Mouse (Mus musculus): ENCODE data around the gene Trdn. TPM values are rescaled to one million over a fixed set of nuclear protein-coding genes. Genes with fewer than 3 reads are reported as not detected.

The Trdn gene
- polyA plus RNA-seq, 1 experiment: 1.1 TPM

- no peaks in the 10 kb centered on the region for H3K4me1 ChIP-seq (ENCODE audit: control insufficient read depth, insufficient read depth, low read length)
- TF ChIP-seq CTCF (IDR thresholded peaks at IDR 0.05; ENCODE audit: insufficient read depth, low read length) (no peak), POLR2A (IDR thresholded peaks at IDR 0.05; ENCODE audit: borderline replicate concordance, extremely low read depth, low read depth, low read length) (no peak)
- no peak for DNase-seq
- H3K4me3 ChIP-seq (replicated peaks; ENCODE audit: extremely low read depth, low read depth, low read length): no peak overlapping the region
These were observed 42.7 kb downstream of the Trdn start for GRCm38 (mm10) chr10:33123028-33123427.

GRCm38 (mm10) chr10:33144911-33145310 lies 64.6 kb downstream of the Trdn start:
- Histone ChIP-seq H3K4me3 (replicated peaks; ENCODE audit: extremely low read depth, low read depth, low read length) (no peak overlapping the region), H3K4me1 (ENCODE audit: control insufficient read depth, insufficient read depth, low read length) (no peaks in the 10 kb centered on the region)
- WGBS: 48% methylated on average over 1 of the region's 1 CpGs
- no peak for TF ChIP-seq CTCF (IDR thresholded peaks at IDR 0.05; ENCODE audit: insufficient read depth, low read length)
- no peak for TF ChIP-seq POLR2A (IDR thresholded peaks at IDR 0.05; ENCODE audit: borderline replicate concordance, extremely low read depth, low read depth, low read length)
- DNase-seq: no peak

DNA sequence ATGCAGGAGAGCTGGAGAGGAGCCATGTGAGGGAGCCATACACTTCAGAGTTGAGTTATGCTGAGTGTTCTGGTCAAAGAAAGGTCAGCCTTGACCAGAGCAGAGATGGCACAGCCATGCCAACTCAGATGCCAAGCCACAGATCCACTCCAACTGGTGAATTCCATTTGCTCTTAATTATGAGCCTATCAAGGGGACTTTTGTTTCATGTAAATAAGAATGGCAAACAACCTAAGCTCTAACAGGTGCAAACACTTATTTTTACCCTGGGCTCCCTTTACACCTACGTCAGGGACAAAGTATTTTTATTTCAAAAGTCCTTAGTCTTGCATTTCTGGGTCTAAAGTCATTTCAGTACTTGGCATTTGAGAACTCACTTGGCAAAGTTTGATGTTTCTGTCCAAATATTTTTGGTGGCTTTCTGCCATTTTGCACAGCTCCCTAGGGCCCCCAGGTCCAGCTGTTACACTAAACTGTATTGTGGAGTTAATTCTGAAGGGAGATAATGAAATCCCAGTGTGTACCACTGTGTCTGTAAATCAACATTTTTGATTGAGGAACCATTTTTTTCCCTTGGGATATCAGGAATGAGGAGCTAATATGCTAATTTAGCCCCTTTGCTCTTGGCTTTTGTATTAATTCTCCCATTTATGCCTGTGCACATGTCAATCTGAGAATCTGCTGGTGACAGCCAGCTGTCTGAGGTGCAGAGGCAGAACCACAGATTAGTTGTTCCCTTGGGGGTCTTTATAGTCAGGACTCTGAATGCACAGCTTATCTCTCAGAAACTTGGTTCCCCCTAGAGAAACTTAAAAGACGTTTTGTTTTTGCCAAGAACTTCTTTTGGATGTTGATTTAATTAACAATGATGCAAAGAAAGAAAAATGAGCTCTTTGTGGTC lies 99.6 kb downstream of the Trdn start:
- H3K4me1 ChIP-seq (ENCODE audit: control insufficient read depth, insufficient read depth, low read length): no peaks in the 10 kb centered on the region
- WGBS: 27% methylated on average over 2 of the region's 2 CpGs
- no peak overlapping the region for H3K4me3 ChIP-seq (replicated peaks; ENCODE audit: extremely low read depth, low read depth, low read length)
- TF ChIP-seq POLR2A (IDR thresholded peaks at IDR 0.05; ENCODE audit: borderline replicate concordance, extremely low read depth, low read depth, low read length): no peak
- no peak for TF ChIP-seq CTCF (IDR thresholded peaks at IDR 0.05; ENCODE audit: insufficient read depth, low read length)
- no peak for DNase-seq

DNA sequence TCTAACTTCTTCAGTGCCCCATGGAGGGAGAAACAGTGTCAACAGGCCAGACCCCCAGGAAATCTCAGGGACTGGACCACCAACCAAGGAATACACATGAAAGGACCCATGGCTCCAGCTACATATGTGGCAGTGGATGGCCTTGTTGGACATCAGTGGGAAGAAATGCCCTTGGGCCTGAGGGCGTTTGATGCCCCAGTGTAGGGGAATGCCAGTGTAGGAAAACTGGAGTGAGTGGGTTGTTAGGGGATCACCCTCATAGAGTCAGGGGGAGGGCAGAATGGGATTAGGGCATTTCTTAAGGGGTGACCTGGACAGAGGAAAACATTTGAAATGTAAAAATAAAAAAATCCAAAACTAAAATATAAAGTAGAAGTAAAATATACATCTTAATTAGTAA lies 108.7 kb downstream of the Trdn start:
- TF ChIP-seq CTCF (IDR thresholded peaks at IDR 0.05; ENCODE audit: insufficient read depth, low read length) (no peak), POLR2A (IDR thresholded peaks at IDR 0.05; ENCODE audit: borderline replicate concordance, extremely low read depth, low read depth, low read length) (no peak)
- H3K4me3 ChIP-seq (replicated peaks; ENCODE audit: extremely low read depth, low read depth, low read length): no peak overlapping the region
- WGBS: 71% methylated on average over 1 of the region's 1 CpGs
- no peak for DNase-seq
- H3K4me1 ChIP-seq (ENCODE audit: control insufficient read depth, insufficient read depth, low read length): no peaks in the 10 kb centered on the region

- H3K4me3 ChIP-seq (replicated peaks; ENCODE audit: extremely low read depth, low read depth, low read length): no peak overlapping the region
- TF ChIP-seq CTCF (IDR thresholded peaks at IDR 0.05; ENCODE audit: insufficient read depth, low read length): no peak
- TF ChIP-seq POLR2A (IDR thresholded peaks at IDR 0.05; ENCODE audit: borderline replicate concordance, extremely low read depth, low read depth, low read length): no peak
- no peak for DNase-seq
- 26% methylated on average over 1 of the region's 1 CpGs for WGBS
- no peaks in the 10 kb centered on the region for H3K4me1 ChIP-seq (ENCODE audit: control insufficient read depth, insufficient read depth, low read length)
These were observed 115.6 kb downstream of the Trdn start for GRCm38 (mm10) chr10:33195919-33196318.

- TF ChIP-seq CTCF (IDR thresholded peaks at IDR 0.05; ENCODE audit: insufficient read depth, low read length) (no peak), POLR2A (IDR thresholded peaks at IDR 0.05; ENCODE audit: borderline replicate concordance, extremely low read depth, low read depth, low read length) (no peak)
- WGBS: 48% methylated on average over 1 of the region's 1 CpGs
- Histone ChIP-seq H3K4me1 (ENCODE audit: control insufficient read depth, insufficient read depth, low read length) (no peaks in the 10 kb centered on the region), H3K4me3 (replicated peaks; ENCODE audit: extremely low read depth, low read depth, low read length) (no peak overlapping the region)
- no peak for DNase-seq
These were observed 117.9 kb downstream of the Trdn start for GRCm38 (mm10) chr10:33198257-33198656.

- DNase-seq: no peak
- WGBS: 47% methylated on average over 1 of the region's 1 CpGs
- Histone ChIP-seq H3K4me1 (ENCODE audit: control insufficient read depth, insufficient read depth, low read length) (no peaks in the 10 kb centered on the region), H3K4me3 (replicated peaks; ENCODE audit: extremely low read depth, low read depth, low read length) (no peak overlapping the region)
- TF ChIP-seq POLR2A (IDR thresholded peaks at IDR 0.05; ENCODE audit: borderline replicate concordance, extremely low read depth, low read depth, low read length): no peak
- TF ChIP-seq CTCF (IDR thresholded peaks at IDR 0.05; ENCODE audit: insufficient read depth, low read length): no peak
These were observed 130.1 kb downstream of the Trdn start for GRCm38 (mm10) chr10:33210411-33210810.

DNA sequence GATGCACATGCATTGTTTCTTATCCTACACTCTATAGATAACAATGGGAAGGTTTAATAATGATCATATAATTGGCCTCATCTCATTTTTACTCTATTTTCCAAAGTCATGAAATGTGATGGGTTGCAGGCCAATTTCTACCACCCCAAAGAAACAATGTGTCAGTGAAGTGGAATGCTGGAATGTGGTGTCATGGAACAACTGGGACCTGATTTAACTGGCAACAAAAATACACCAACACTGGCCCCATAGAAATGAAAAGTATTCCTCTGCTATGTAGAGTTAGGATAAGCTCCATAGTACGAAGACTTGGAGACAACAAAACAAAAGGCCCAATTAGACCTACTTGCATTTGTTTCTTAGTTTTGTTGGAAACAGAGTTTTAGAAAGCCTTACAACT lies 173.6 kb downstream of the Trdn start:
- TF ChIP-seq CTCF (IDR thresholded peaks at IDR 0.05; ENCODE audit: insufficient read depth, low read length): no peak
- Histone ChIP-seq H3K4me3 (replicated peaks; ENCODE audit: extremely low read depth, low read depth, low read length) (no peak overlapping the region), H3K4me1 (ENCODE audit: control insufficient read depth, insufficient read depth, low read length) (no peaks in the 10 kb centered on the region)
- 56% methylated on average over 1 of the region's 1 CpGs for WGBS
- no peak for DNase-seq

GRCm38 (mm10) chr10:33256202-33256601 lies 175.8 kb downstream of the Trdn start:
- 43% methylated on average over 1 of the region's 1 CpGs for WGBS
- DNase-seq: no peak
- Histone ChIP-seq H3K4me1 (ENCODE audit: control insufficient read depth, insufficient read depth, low read length) (no peaks in the 10 kb centered on the region), H3K4me3 (replicated peaks; ENCODE audit: extremely low read depth, low read depth, low read length) (no peak overlapping the region)
- TF ChIP-seq POLR2A (IDR thresholded peaks at IDR 0.05; ENCODE audit: borderline replicate concordance, extremely low read depth, low read depth, low read length) (no peak), CTCF (IDR thresholded peaks at IDR 0.05; ENCODE audit: insufficient read depth, low read length) (no peak)

- Histone ChIP-seq H3K4me1 (ENCODE audit: control insufficient read depth, insufficient read depth, low read length) (no peaks in the 10 kb centered on the region), H3K4me3 (replicated peaks; ENCODE audit: extremely low read depth, low read depth, low read length) (no peak overlapping the region)
- 21% methylated on average over 2 of the region's 2 CpGs for WGBS
- DNase-seq: no peak
- TF ChIP-seq CTCF (IDR thresholded peaks at IDR 0.05; ENCODE audit: insufficient read depth, low read length) (no peak), POLR2A (IDR thresholded peaks at IDR 0.05; ENCODE audit: borderline replicate concordance, extremely low read depth, low read depth, low read length) (no peak)
These were observed 224.6 kb downstream of the Trdn start for GRCm38 (mm10) chr10:33304982-33305381.

All from lung, adult 2 months (tissue).